Mouse (Mus musculus) intestine, postnatal 0 days (tissue): Measurements from ENCODE around the gene Txnrd1. TPM values are rescaled to one million over a fixed set of nuclear protein-coding genes. Genes with fewer than 3 reads are reported as not detected.

Experiments
- ATAC-seq: fragments of 200-750 bp; cut with Nextera tagmentation; 2 replicates; pipeline ENCODE4 v1.8.0; 2017; ENCODE audit warnings: mild to moderate bottlenecking, moderate TSS enrichment, moderate library complexity
- H3K27ac ChIP-seq: fragments of 300-500 bp; sonication (generic); 2 replicates; pipeline ENCODE4 v1.5.1; 2014; ENCODE audit warnings: mild to moderate bottlenecking, low read depth, low read length, moderate library complexity
- H3K27me3 ChIP-seq: fragments of 300-500 bp; sonication (generic); replicated peaks from 2 replicates; pipeline ENCODE4 v1.6.1; 2014; ENCODE audit warnings: low read length, mixed read lengths; ENCODE audit not compliant: control insufficient read depth, insufficient read depth
- H3K36me3 ChIP-seq: fragments of 300-500 bp; sonication (generic); 2 replicates; pipeline ENCODE4 v1.6.1; 2014; ENCODE audit warnings: mild to moderate bottlenecking, moderate library complexity; ENCODE audit not compliant: control insufficient read depth, insufficient read depth
- H3K4me1 ChIP-seq: fragments of 300-500 bp; sonication (generic); replicated peaks from 2 replicates; pipeline ENCODE4 v1.6.1; 2014; ENCODE audit warnings: antibody characterized with exemption, low read length, mixed read lengths; ENCODE audit not compliant: control insufficient read depth, insufficient read depth
- H3K4me2 ChIP-seq: fragments of 300-500 bp; sonication (generic); replicated peaks from 2 replicates; pipeline ENCODE4 v1.6.1; 2014; ENCODE audit warnings: low read depth, mild to moderate bottlenecking, moderate library complexity
- H3K4me3 ChIP-seq: fragments of 300-500 bp; sonication (generic); 2 replicates; pipeline ENCODE4 v1.5.1; 2014; ENCODE audit warnings: low read depth, low read length
- H3K9ac ChIP-seq: fragments of 300-500 bp; sonication (generic); 2 replicates; pipeline ENCODE4 v1.6.1; 2014; ENCODE audit warnings: mild to moderate bottlenecking, low read depth, low read length
- H3K9me3 ChIP-seq: fragments of 300-500 bp; sonication (generic); 2 replicates; pipeline ENCODE4 v1.6.1; 2016; ENCODE audit warnings: mixed run types; ENCODE audit not compliant: control insufficient read depth
- CTCF ChIP-seq: sonication (generic); IDR thresholded peaks from 2 replicates; pipeline ENCODE4 v1.5.1; 2016; ENCODE audit warnings: low read depth, mild to moderate bottlenecking, control low read depth, antibody characterized with exemption, moderate library complexity
- WGBS: fragments of 180-500 bp; shearing (Covaris S2); extraction: QIAGEN DNeasy Blood & Tissue Kit; methylation state at CpG from one replicate; pipeline ENCODE4 v1.1.7; 2014; 5-methylcytosine and 5-hydroxymethylcytosine counted together
- polyA plus RNA-seq: library from polyadenylated mRNA; unstranded; fragments of >200 nt; fragmentation: Nextera tagmentation; extraction: Ambion mirVana; gene quantifications from 2 replicates; pipeline ENCODE4 v1.2.1, GENCODE M21; 2015

Txnrd1 gene
- polyA plus RNA-seq, 1 experiment from 2014 or later = 67.7 TPM

GRCm38 (mm10) chr10:82919404-82919980, 85.7 kb downstream of the Txnrd1 start:
- TF ChIP-seq CTCF = no peak
- Histone ChIP-seq H3K4me2 (no peak overlapping the region), H3K36me3 (no peaks in the 10 kb centered on the region), H3K27me3 (no peaks in the 10 kb centered on the region), H3K9me3 (no peaks in the 10 kb centered on the region), H3K27ac (no peak overlapping the region), H3K4me1 (no peaks in the 10 kb centered on the region), H3K9ac (no peak overlapping the region), H3K4me3 (no peak overlapping the region)
- ATAC-seq = no peak
- 87% methylated on average over 4 of the region's 4 CpGs for WGBS

GRCm38 (mm10) chr10:82923547-82923946, 89.8 kb downstream of the Txnrd1 start:
- TF ChIP-seq CTCF = no peak
- no peak for ATAC-seq
- no peak overlapping the region for H3K4me3 ChIP-seq
- WGBS = 65% methylated on average over 3 of the region's 3 CpGs
- no peak overlapping the region for H3K4me2 ChIP-seq
- H3K4me1 ChIP-seq = no peaks in the 10 kb centered on the region
- H3K9ac ChIP-seq = no peak overlapping the region
- H3K36me3 ChIP-seq = no peaks in the 10 kb centered on the region
- no peak overlapping the region for H3K27ac ChIP-seq
- H3K27me3 ChIP-seq = no peaks in the 10 kb centered on the region
- no peaks in the 10 kb centered on the region for H3K9me3 ChIP-seq

DNA sequence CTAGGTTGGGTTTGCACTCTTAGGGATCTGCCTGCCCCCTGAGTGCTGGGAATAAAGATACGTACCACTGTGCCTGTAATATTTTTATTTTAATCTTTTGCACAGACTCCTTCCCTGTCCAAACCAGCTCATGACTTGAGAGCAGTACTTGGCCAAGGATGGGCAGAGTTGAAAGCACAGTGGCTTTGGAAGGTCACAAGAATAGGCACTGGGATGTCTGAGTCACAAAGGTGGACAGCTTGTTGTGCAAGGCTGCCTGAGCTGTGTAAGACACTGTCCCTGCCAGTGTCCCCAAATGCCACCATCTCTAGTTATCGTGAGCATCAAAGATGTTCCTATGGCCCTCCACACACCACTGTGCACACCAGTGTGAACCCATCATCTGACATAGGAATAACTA, 91.0 kb downstream of the Txnrd1 start:
- no peak overlapping the region for H3K9ac ChIP-seq
- 96% methylated on average over 2 of the region's 2 CpGs for WGBS
- TF ChIP-seq CTCF = no peak
- H3K27ac ChIP-seq = no peak overlapping the region
- H3K4me3 ChIP-seq = no peak overlapping the region
- H3K4me1 ChIP-seq = no peaks in the 10 kb centered on the region
- H3K36me3 ChIP-seq = no peaks in the 10 kb centered on the region
- ATAC-seq = no peak
- H3K27me3 ChIP-seq = no peaks in the 10 kb centered on the region
- no peak overlapping the region for H3K4me2 ChIP-seq
- no peaks in the 10 kb centered on the region for H3K9me3 ChIP-seq

DNA sequence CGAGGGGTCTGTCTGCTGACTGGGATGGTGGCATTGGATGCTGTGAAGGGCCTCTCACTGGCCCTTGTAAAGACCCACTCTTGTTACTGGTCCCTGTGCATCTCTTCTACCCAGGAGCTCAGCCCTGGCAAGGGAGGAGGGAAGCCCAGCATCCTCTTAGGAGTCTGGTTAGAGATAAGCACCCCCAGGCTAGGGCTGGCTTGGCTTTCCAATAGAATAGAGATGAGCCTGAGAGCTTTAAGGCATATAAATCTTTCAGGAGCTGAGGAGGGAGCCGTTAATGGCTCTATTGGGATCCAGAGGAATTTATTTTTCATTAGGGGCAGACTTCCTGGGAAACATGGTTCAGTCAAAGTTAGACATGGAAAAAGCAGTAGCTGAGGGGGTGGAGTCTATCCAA, 91.9 kb downstream of the Txnrd1 start:
- no peak overlapping the region for H3K9ac ChIP-seq
- no peak overlapping the region for H3K4me3 ChIP-seq
- no peaks in the 10 kb centered on the region for H3K36me3 ChIP-seq
- no peaks in the 10 kb centered on the region for H3K27me3 ChIP-seq
- no peaks in the 10 kb centered on the region for H3K9me3 ChIP-seq
- no peaks in the 10 kb centered on the region for H3K4me1 ChIP-seq
- H3K4me2 ChIP-seq = no peak overlapping the region
- TF ChIP-seq CTCF = no peak
- ATAC-seq = no peak
- H3K27ac ChIP-seq = no peak overlapping the region
- 81% methylated on average over 2 of the region's 2 CpGs for WGBS

DNA sequence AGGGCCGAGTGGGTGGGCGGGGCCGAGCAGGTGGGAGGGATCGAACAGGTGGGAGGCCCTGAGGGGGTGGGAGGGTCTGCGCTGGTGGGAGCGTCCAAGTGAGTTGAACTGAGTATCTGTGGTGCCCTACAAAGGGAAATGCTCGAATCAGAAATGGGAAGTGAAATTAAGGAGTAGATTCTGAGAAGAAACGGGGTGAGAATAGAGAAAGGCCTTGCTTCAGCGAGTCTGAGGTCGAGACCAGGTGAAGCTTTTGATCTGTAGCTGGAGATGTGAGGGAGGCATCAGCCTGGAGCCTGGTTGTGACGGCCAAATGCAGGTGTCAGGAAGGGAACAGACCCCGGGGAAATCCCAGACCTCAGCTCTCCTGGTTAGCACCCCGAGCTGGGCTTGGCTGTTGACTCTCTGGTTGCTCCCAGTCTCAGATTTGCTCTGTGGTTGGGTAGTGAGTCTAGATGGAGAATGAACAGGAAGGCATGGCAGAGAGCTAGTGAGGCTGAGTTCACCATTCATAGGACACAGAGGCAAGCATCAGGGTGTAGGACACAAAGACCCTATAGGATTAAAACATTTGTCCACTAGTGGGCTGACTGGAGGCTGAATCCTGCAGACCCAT, 101.4 kb downstream of the Txnrd1 start:
- TF ChIP-seq CTCF = no peak
- Histone ChIP-seq H3K9ac (no peak overlapping the region), H3K27me3 (no peaks in the 10 kb centered on the region), H3K9me3 (no peaks in the 10 kb centered on the region), H3K4me1 (no peaks in the 10 kb centered on the region; the same call in 1 of the 2 replicates), H3K27ac (no peak overlapping the region), H3K4me3 (no peak overlapping the region), H3K4me2 (no peak overlapping the region), H3K36me3 (no peaks in the 10 kb centered on the region)
- WGBS = 83% methylated on average over 13 of the region's 13 CpGs
- ATAC-seq = no peak

DNA sequence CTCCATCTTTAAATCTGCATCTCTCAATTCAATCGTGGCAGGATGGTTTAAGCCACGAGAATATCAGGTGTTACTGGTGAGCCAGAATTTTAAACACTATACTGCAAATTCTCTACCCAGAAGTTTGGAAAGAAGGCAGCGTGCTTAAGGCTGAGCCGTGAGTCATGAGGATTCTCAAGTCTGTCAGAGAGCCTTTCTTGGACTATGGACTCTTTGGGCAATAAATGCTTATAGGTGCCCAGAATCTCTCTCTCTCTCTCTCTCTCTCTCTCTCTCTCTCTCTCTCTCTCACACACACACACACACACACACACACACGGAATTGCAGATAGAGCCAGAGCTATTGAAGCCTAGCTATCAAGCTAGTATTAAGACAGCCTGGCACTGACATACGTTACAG, 102.0 kb downstream of the Txnrd1 start:
- no peak overlapping the region for H3K27ac ChIP-seq
- no peak for TF ChIP-seq CTCF
- H3K4me2 ChIP-seq = 0 out of 2 replicates have a peak overlapping the region, but pooled peaks have one; percentile 9
- peak; percentile 90 for ATAC-seq
- H3K9me3 ChIP-seq = no peaks in the 10 kb centered on the region
- H3K9ac ChIP-seq = no peak overlapping the region
- H3K36me3 ChIP-seq = no peaks in the 10 kb centered on the region
- H3K4me1 ChIP-seq = no peaks in the 10 kb centered on the region; the same call in 1 of the 2 replicates
- H3K4me3 ChIP-seq = no peak overlapping the region
- H3K27me3 ChIP-seq = no peaks in the 10 kb centered on the region
- WGBS = 41% methylated on average over 6 of the region's 6 CpGs

Other genes starting within 250 kb of the Txnrd1 start
- gene 1190007I07Rik, start 210.7 kb upstream of the Txnrd1 start, polyA plus RNA-seq = 39.8 and 42.2 TPM in 2 replicates
- gene Tdg, start 204.1 kb upstream of the Txnrd1 start, polyA plus RNA-seq = 48.3 and 48.6 TPM in 2 replicates
- gene Glt8d2, start 143.3 kb upstream of the Txnrd1 start, polyA plus RNA-seq = 1.3 and 1.5 TPM in 2 replicates
- 18.9 and 23.3 TPM in 2 replicates for gene Hcfc2, start 137.8 kb upstream of the Txnrd1 start, polyA plus RNA-seq
- gene Nfyb, start 69.8 kb upstream of the Txnrd1 start, polyA plus RNA-seq = 19.8 and 20.2 TPM in 2 replicates
- gene Eid3, start 32.7 kb downstream of the Txnrd1 start, polyA plus RNA-seq = 0.17 and 0.38 TPM in 2 replicates
- 0.46 and 0.50 TPM in 2 replicates for gene Chst11, start 151.5 kb downstream of the Txnrd1 start, polyA plus RNA-seq